Mouse (Mus musculus): ENCODE data around the gene Agrp. TPM values are rescaled to one million over a fixed set of nuclear protein-coding genes. Genes with fewer than 3 reads are reported as not detected.
A peak's percentile ranks its signal among the peaks of the same experiment; 100 is the strongest.

Gene Agrp
- polyA plus RNA-seq, 1 experiment from 2014 or later, result 0.89 TPM

GRCm38 (mm10) chr8:105528206-105528605 is 109.0 kb downstream of the Agrp start:
- ATAC-seq (ENCODE audit: insufficient read depth) (no peak), DNase-seq (no peak)
- Histone ChIP-seq H3K4me2 (no peak overlapping the region), H3K27ac (ENCODE audit: low read depth) (no peak overlapping the region), H3K4me1 (ENCODE audit: insufficient read depth) (peaks cover 4% of the 10 kb centered on the region), H3K9ac (no peak overlapping the region), H3K27me3 (ENCODE audit: insufficient read depth, low read length) (no peaks in the 10 kb centered on the region), H3K36me3 (ENCODE audit: insufficient read depth) (peaks cover 43% of the 10 kb centered on the region; the same call in 1 of the 2 replicates), H3K4me3 (ENCODE audit: low read depth, low read length) (no peak overlapping the region), H3K9me3 (ENCODE audit: low read depth, low read length) (no peaks in the 10 kb centered on the region)
- WGBS, result 95% methylated on average over 1 of the region's 1 CpGs
- TF ChIP-seq CTCF (IDR thresholded peaks at IDR 0.05; ENCODE audit: low read depth), result no peak

DNA sequence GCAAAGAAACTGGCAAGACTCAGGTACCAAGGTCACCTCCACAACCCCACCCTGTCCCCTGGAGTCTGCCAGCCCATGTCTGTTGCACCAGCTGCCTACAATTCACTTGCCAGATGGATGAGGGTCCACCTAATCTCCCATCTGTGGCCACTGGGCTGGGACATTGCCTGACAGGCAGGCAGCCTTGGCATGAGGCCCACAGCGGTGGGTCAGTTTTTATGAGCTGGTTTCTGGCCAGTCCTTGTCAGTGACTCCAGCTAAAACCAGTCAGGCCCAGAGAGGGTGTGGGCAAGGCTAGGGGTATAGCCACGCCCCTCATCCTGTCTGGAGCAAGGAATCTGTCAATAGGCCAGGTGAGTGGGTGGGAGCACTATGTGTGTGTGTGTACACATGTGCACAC is 110.1 kb downstream of the Agrp start:
- Histone ChIP-seq H3K27ac (ENCODE audit: low read depth) (no peak overlapping the region), H3K4me3 (ENCODE audit: low read depth, low read length) (no peak overlapping the region), H3K9me3 (ENCODE audit: low read depth, low read length) (no peaks in the 10 kb centered on the region), H3K4me1 (ENCODE audit: insufficient read depth) (no peaks in the 10 kb centered on the region), H3K27me3 (ENCODE audit: insufficient read depth, low read length) (no peaks in the 10 kb centered on the region), H3K36me3 (ENCODE audit: insufficient read depth) (peaks cover 51% of the 10 kb centered on the region; the same call in 1 of the 2 replicates), H3K4me2 (no peak overlapping the region), H3K9ac (no peak overlapping the region)
- DNase-seq, result no peak
- no peak for ATAC-seq (ENCODE audit: insufficient read depth)
- no peak for TF ChIP-seq CTCF (IDR thresholded peaks at IDR 0.05; ENCODE audit: low read depth)
- WGBS, result 80% methylated on average over 2 of the region's 2 CpGs

DNA sequence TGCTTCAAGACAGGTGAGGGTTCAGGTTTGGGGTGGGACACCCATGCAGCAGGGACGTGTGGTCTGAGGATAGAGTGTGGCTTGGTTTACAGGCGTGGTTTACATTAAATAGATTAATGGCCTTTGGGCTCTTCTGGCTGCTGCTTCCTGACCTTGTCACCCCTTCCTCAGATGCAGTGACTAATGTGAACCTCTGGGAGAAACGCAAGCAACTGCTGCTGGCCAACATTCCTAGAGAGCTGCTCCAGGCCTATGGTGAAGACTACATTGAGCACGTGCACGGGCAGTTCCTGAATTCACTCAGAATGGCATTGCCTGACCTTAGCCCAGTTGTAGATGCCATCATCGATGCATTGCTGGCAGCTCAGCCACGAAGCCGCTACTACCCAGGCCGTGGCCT is 114.3 kb downstream of the Agrp start:
- H3K4me2 ChIP-seq, result no peak overlapping the region
- H3K9me3 ChIP-seq (ENCODE audit: low read depth, low read length), result no peaks in the 10 kb centered on the region
- DNase-seq, result peak; percentile 39

GRCm38 (mm10) chr8:105521995-105522769 is 115.0 kb downstream of the Agrp start:
- WGBS, result 59% methylated on average over 21 of the region's 21 CpGs
- TF ChIP-seq CTCF (IDR thresholded peaks at IDR 0.05; ENCODE audit: low read depth), result peak; percentile 39
- ATAC-seq (ENCODE audit: insufficient read depth), result no peak
- DNase-seq, result no peak
- Histone ChIP-seq H3K36me3 (ENCODE audit: insufficient read depth) (peaks cover 29% of the 10 kb centered on the region; the same call in 1 of the 2 replicates), H3K9me3 (ENCODE audit: low read depth, low read length) (no peaks in the 10 kb centered on the region), H3K27ac (ENCODE audit: low read depth) (no peak overlapping the region), H3K4me2 (no peak overlapping the region), H3K4me3 (ENCODE audit: low read depth, low read length) (no peak overlapping the region), H3K9ac (no peak overlapping the region), H3K4me1 (ENCODE audit: insufficient read depth) (peaks cover 24% of the 10 kb centered on the region), H3K27me3 (ENCODE audit: insufficient read depth, low read length) (no peaks in the 10 kb centered on the region; the same call in 1 of the 2 replicates)

More for the DNA sequence above, 114.3 kb downstream of the Agrp start:
- Histone ChIP-seq H3K4me1 (ENCODE audit: insufficient read depth) (peaks cover 23% of the 10 kb centered on the region), H3K36me3 (ENCODE audit: insufficient read depth) (peaks cover 29% of the 10 kb centered on the region; the same call in 1 of the 2 replicates), H3K9ac (no peak overlapping the region), H3K27ac (ENCODE audit: low read depth) (no peak overlapping the region), H3K27me3 (ENCODE audit: insufficient read depth, low read length) (no peaks in the 10 kb centered on the region), H3K4me3 (ENCODE audit: low read depth, low read length) (no peak overlapping the region)
- 35% methylated on average over 9 of the region's 9 CpGs for WGBS
- no peak for TF ChIP-seq CTCF (IDR thresholded peaks at IDR 0.05; ENCODE audit: low read depth)
- ATAC-seq (ENCODE audit: insufficient read depth), result no peak

- Histone ChIP-seq H3K4me2 (peak overlapping the region; percentile 99; the same call in 1 of the 2 replicates), H3K27me3 (ENCODE audit: insufficient read depth, low read length) (no peaks in the 10 kb centered on the region; the same call in 1 of the 2 replicates), H3K4me1 (ENCODE audit: insufficient read depth) (peaks cover 24% of the 10 kb centered on the region), H3K27ac (ENCODE audit: low read depth) (no peak overlapping the region; the same call in 1 of the 2 replicates), H3K9me3 (ENCODE audit: low read depth, low read length) (no peaks in the 10 kb centered on the region), H3K4me3 (ENCODE audit: low read depth, low read length) (no peak overlapping the region), H3K9ac (no peak overlapping the region), H3K36me3 (ENCODE audit: insufficient read depth) (peaks cover 25% of the 10 kb centered on the region; the same call in 1 of the 2 replicates)
- DNase-seq (peak; percentile 21), ATAC-seq (ENCODE audit: insufficient read depth) (no peak)
- no peak for TF ChIP-seq CTCF (IDR thresholded peaks at IDR 0.05; ENCODE audit: low read depth)
- WGBS, result 10% methylated on average over 3 of the region's 3 CpGs
Measured at GRCm38 (mm10) chr8:105521061-105521460, 116.1 kb downstream of the Agrp start.

GRCm38 (mm10) chr8:105520521-105520920 is 116.7 kb downstream of the Agrp start:
- Histone ChIP-seq H3K9ac (no peak overlapping the region; the same call in 1 of the 2 replicates), H3K4me1 (ENCODE audit: insufficient read depth) (peaks cover 24% of the 10 kb centered on the region), H3K4me2 (peak overlapping the region; percentile 99), H3K27me3 (ENCODE audit: insufficient read depth, low read length) (no peaks in the 10 kb centered on the region; the same call in 1 of the 2 replicates), H3K36me3 (ENCODE audit: insufficient read depth) (peaks cover 25% of the 10 kb centered on the region; the same call in 1 of the 2 replicates), H3K27ac (ENCODE audit: low read depth) (no peak overlapping the region; the same call in 1 of the 2 replicates), H3K4me3 (ENCODE audit: low read depth, low read length) (no peak overlapping the region), H3K9me3 (ENCODE audit: low read depth, low read length) (no peaks in the 10 kb centered on the region)
- 19% methylated on average over 5 of the region's 5 CpGs for WGBS
- peak; percentile 5 for DNase-seq
- no peak for ATAC-seq (ENCODE audit: insufficient read depth)
- TF ChIP-seq CTCF (IDR thresholded peaks at IDR 0.05; ENCODE audit: low read depth), result no peak

- peaks cover 15% of the 10 kb centered on the region; the same call in 1 of the 2 replicates for H3K36me3 ChIP-seq (ENCODE audit: insufficient read depth)
- 2% methylated on average over 2 of the region's 2 CpGs for WGBS
- ATAC-seq (ENCODE audit: insufficient read depth), result no peak
- peak overlapping the region; percentile 64; the same call in 1 of the 2 replicates for H3K9ac ChIP-seq
- TF ChIP-seq CTCF (IDR thresholded peaks at IDR 0.05; ENCODE audit: low read depth), result no peak
- H3K27ac ChIP-seq (ENCODE audit: low read depth), result no peak overlapping the region
- DNase-seq, result peak; percentile 59
- H3K9me3 ChIP-seq (ENCODE audit: low read depth, low read length), result no peaks in the 10 kb centered on the region
- peak overlapping the region; percentile 59 for H3K4me3 ChIP-seq (ENCODE audit: low read depth, low read length)
- H3K27me3 ChIP-seq (ENCODE audit: insufficient read depth, low read length), result no peaks in the 10 kb centered on the region; the same call in 1 of the 2 replicates
- peaks cover 24% of the 10 kb centered on the region for H3K4me1 ChIP-seq (ENCODE audit: insufficient read depth)
- H3K4me2 ChIP-seq, result peak overlapping the region; percentile 99
Measured at GRCm38 (mm10) chr8:105519591-105519990, 117.6 kb downstream of the Agrp start.
